Mouse (Mus musculus) inflammation-experienced regulatory T-cells, adult 16 weeks (primary cell): ENCODE data around the gene Defb42. TPM values are rescaled to one million over a fixed set of nuclear protein-coding genes. Genes with fewer than 3 reads are reported as not detected.

Experiments
- polyA plus RNA-seq: library from polyadenylated mRNA; unstranded; fragments of 100-300 nt; shearing (Covaris generic); gene quantifications from one replicate; pipeline ENCODE4 v1.2.1, GENCODE M21; 2017

Gene Defb42
- not detected for polyA plus RNA-seq

DNA sequence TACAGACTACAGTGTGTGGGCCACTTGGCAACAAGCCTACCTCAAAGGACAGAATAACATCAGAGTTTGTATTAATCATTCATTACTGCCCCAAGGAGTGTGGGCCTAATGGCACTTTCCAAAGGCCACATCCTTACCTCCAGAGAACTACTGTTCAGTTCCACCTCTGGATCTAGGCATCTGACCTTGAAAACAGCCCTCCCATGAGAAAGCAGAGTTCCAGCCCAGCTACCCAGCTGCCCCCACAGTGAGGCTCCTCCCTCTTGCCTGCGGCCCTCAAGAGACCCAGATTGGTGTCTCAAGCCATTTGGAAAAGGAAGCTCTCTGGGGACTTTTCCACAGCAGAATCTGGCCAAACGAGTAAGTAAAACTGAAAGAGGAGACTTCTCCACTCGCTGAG, at the start of gene Defb42:
Gene Defb42 (plus strand): TSS at position 301 of the 400 bp plus-strand sequence.

GRCm38 (mm10) chr14:62997777-62998176, 49.0 kb upstream of the Defb42 start, which contains the start of gene Defb47:
Defb47 (plus strand) TSS chr14:62998077.

GRCm38 (mm10) chr14:63011471-63011870, 35.3 kb upstream of the Defb42 start, which contains the start of gene Defb43:
Defb43 (plus strand) TSS chr14:63011771.

DNA sequence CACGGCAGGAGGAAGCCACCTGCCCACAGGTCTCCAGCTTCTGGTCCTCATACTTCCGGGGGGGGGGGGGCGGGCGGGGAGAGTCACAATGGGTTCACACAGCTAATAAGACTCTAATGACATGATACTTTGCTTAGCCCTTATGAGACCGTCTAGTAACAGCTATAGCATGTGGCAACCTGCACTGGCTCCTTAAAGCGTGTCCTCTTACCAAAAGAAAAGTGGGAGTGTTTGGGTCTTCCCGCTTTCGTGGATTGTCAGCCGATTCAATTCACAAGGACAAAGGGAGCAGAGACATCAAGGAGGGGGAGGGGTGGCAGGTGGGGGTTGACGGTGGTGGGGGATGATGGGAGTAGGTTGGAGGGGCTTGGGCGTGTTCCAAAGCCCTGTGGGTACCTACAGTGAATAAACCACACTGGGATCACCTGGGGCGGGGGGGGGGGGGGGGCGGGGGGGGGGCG, 3.1 kb downstream of the Defb42 start, which contains the start of gene Defb30:
Gene Defb30 (minus strand): TSS at position 51 of the 461 bp plus-strand sequence.

Other genes starting within 250 kb of the Defb42 start
- 13.3 TPM for gene Wdfy2, start 209.3 kb upstream of the Defb42 start, polyA plus RNA-seq
- not detected for gene Defb48, start 62.5 kb upstream of the Defb42 start, polyA plus RNA-seq
- not detected for gene Defb47, start 48.9 kb upstream of the Defb42 start, polyA plus RNA-seq
- gene Defb43, start 35.2 kb upstream of the Defb42 start, polyA plus RNA-seq, result not detected
- not detected for gene Defb30, start 3.0 kb downstream of the Defb42 start, polyA plus RNA-seq